Mouse (Mus musculus): ENCODE measurements around the gene Pbx1.

GRCm38 (mm10) chr1:168197195-168197907 lies 234.7 kb downstream of the Pbx1 start:
- TF ChIP-seq GATA1 (IDR thresholded peaks at IDR 0.05; ENCODE audit: low read length), result no peak
- no peak for TF ChIP-seq TAL1 (IDR thresholded peaks at IDR 0.05; ENCODE audit: low read length)
